Mouse (Mus musculus) kidney, embryonic 14.5 days (tissue): ENCODE measurements around the gene Ropn1. TPM values are rescaled to one million over a fixed set of nuclear protein-coding genes. Genes with fewer than 3 reads are reported as not detected.
"Not testable (repeated sequence)": the region's sequence is repeated elsewhere in the genome, so short reads cannot be mapped to it uniquely, and the experiment has no call there.

Experiments used
- ATAC-seq: fragments of 200-750 bp; cut with Nextera tagmentation; 2 replicates; pipeline ENCODE4 v1.8.0; 2017; ENCODE audit warnings: moderate number of reproducible peaks, mild to moderate bottlenecking, moderate TSS enrichment, moderate library complexity; ENCODE audit not compliant: low FRiP score, low TSS enrichment
- H3K27ac ChIP-seq: fragments of 300-500 bp; sonication (generic); 2 replicates; pipeline ENCODE4 v1.5.1; 2014; ENCODE audit warnings: low read depth, mild to moderate bottlenecking, low read length, moderate library complexity, mixed read lengths
- H3K27me3 ChIP-seq: fragments of 300-500 bp; sonication (generic); 2 replicates; pipeline ENCODE4 v1.6.1; 2014; ENCODE audit warnings: mild to moderate bottlenecking, low read length; ENCODE audit not compliant: control insufficient read depth, insufficient read depth
- H3K36me3 ChIP-seq: fragments of 300-500 bp; sonication (generic); 2 replicates; pipeline ENCODE4 v1.6.1; 2014; ENCODE audit warnings: low read length, mixed read lengths; ENCODE audit not compliant: control insufficient read depth, insufficient read depth
- H3K4me1 ChIP-seq: fragments of 300-500 bp; sonication (generic); 2 replicates; pipeline ENCODE4 v1.6.1; 2014; ENCODE audit warnings: low read length, mixed read lengths; ENCODE audit not compliant: control insufficient read depth, insufficient read depth
- H3K4me2 ChIP-seq: fragments of 300-500 bp; sonication (generic); replicated peaks from 2 replicates; pipeline ENCODE4 v1.6.1; 2014; ENCODE audit warnings: low read depth, mild to moderate bottlenecking, low read length
- H3K4me3 ChIP-seq: fragments of 300-500 bp; sonication (generic); 2 replicates; pipeline ENCODE4 v1.5.1; 2014; ENCODE audit warnings: mild to moderate bottlenecking, low read length
- H3K9ac ChIP-seq: fragments of 300-500 bp; sonication (generic); 2 replicates; pipeline ENCODE4 v1.6.1; 2014; ENCODE audit warnings: low read depth, mild to moderate bottlenecking, low read length, moderate library complexity
- H3K9me3 ChIP-seq: fragments of 300-500 bp; sonication (generic); 2 replicates; pipeline ENCODE4 v1.6.1; 2016; ENCODE audit warnings: low read length; ENCODE audit not compliant: control insufficient read depth
- WGBS: fragments of 180-500 bp; shearing (Covaris S2); extraction: QIAGEN DNeasy Blood & Tissue Kit; methylation state at CpG from one replicate; pipeline ENCODE4 v1.1.7; 2014; 5-methylcytosine and 5-hydroxymethylcytosine counted together
- polyA plus RNA-seq: library from polyadenylated mRNA; unstranded; fragments of >200 nt; fragmentation: Nextera tagmentation; extraction: Ambion mirVana; gene quantifications from 2 replicates; pipeline ENCODE4 v1.2.1, GENCODE M21; 2014

Gene Ropn1
- polyA plus RNA-seq, 1 experiment from 2014 or later = not detected

- ATAC-seq = no peak
- WGBS = 74% methylated on average over 3 of the region's 3 CpGs
- Histone ChIP-seq H3K4me1 (no peaks in the 10 kb centered on the region), H3K9me3 (no peaks in the 10 kb centered on the region), H3K9ac (no peak overlapping the region), H3K4me3 (no peak overlapping the region), H3K27me3 (no peaks in the 10 kb centered on the region), H3K4me2 (no peak overlapping the region), H3K36me3 (no peaks in the 10 kb centered on the region), H3K27ac (no peak overlapping the region)
Measured at GRCm38 (mm10) chr16:34635557-34635956, 14.2 kb upstream of the Ropn1 start.

GRCm38 (mm10) chr16:34643511-34644259, 6.0 kb upstream of the Ropn1 start:
- Histone ChIP-seq H3K4me3 (no peak overlapping the region), H3K4me2 (no peak overlapping the region), H3K27ac (no peak overlapping the region), H3K9ac (no peak overlapping the region), H3K9me3 (no peaks in the 10 kb centered on the region), H3K27me3 (no peaks in the 10 kb centered on the region), H3K4me1 (no peaks in the 10 kb centered on the region), H3K36me3 (no peaks in the 10 kb centered on the region)
- WGBS = 54% methylated on average over 8 of the region's 8 CpGs
- no peak for ATAC-seq

- 89% methylated on average over 5 of the region's 5 CpGs for WGBS
- no peaks in the 10 kb centered on the region for H3K9me3 ChIP-seq
- H3K27me3 ChIP-seq = no peaks in the 10 kb centered on the region
- no peak overlapping the region for H3K4me2 ChIP-seq
- no peak overlapping the region for H3K27ac ChIP-seq
- H3K9ac ChIP-seq = no peak overlapping the region
- H3K4me3 ChIP-seq = no peak overlapping the region
- H3K4me1 ChIP-seq = no peaks in the 10 kb centered on the region
- ATAC-seq = no peak
- H3K36me3 ChIP-seq = no peaks in the 10 kb centered on the region
Measured at GRCm38 (mm10) chr16:34653023-34653422, 3.3 kb downstream of the Ropn1 start.

- H3K9me3 ChIP-seq, H3K9ac ChIP-seq, H3K27ac ChIP-seq, H3K36me3 ChIP-seq, H3K27me3 ChIP-seq, H3K4me1 ChIP-seq: not testable (repeated sequence)
- peak overlapping the region; percentile 56 for H3K4me2 ChIP-seq
- WGBS = 2% methylated on average over 16 of the region's 16 CpGs
- peak; percentile 43; the same call in 1 of the 2 replicates for ATAC-seq
- peak overlapping the region; percentile 32; the same call in 1 of the 2 replicates for H3K4me3 ChIP-seq
Measured at GRCm38 (mm10) chr16:34657566-34657965, 7.8 kb downstream of the Ropn1 start.

GRCm38 (mm10) chr16:34657983-34658382, 8.3 kb downstream of the Ropn1 start:
- Histone ChIP-seq H3K4me3 (peak overlapping the region; percentile 32; the same call in 1 of the 2 replicates), H3K36me3 (no peaks in the 10 kb centered on the region), H3K9ac (no peak overlapping the region), H3K9me3 (no peaks in the 10 kb centered on the region), H3K27me3 (no peaks in the 10 kb centered on the region), H3K4me2 (peak overlapping the region; percentile 56), H3K27ac (no peak overlapping the region), H3K4me1 (no peaks in the 10 kb centered on the region)
- 28% methylated on average over 5 of the region's 5 CpGs for WGBS
- no peak for ATAC-seq

GRCm38 (mm10) chr16:34658388-34658787, 8.7 kb downstream of the Ropn1 start:
- 38% methylated on average over 11 of the region's 11 CpGs for WGBS
- Histone ChIP-seq H3K9ac (no peak overlapping the region), H3K27ac (no peak overlapping the region), H3K27me3 (no peaks in the 10 kb centered on the region), H3K4me1 (no peaks in the 10 kb centered on the region), H3K4me3 (no peak overlapping the region; the same call in 1 of the 2 replicates), H3K4me2 (peak overlapping the region; percentile 56), H3K9me3 (no peaks in the 10 kb centered on the region), H3K36me3 (no peaks in the 10 kb centered on the region)
- no peak for ATAC-seq

GRCm38 (mm10) chr16:34664553-34664952, 14.8 kb downstream of the Ropn1 start:
- Histone ChIP-seq H3K4me1 (peaks cover 4% of the 10 kb centered on the region; the same call in 1 of the 2 replicates), H3K9ac (no peak overlapping the region), H3K27ac (no peak overlapping the region), H3K36me3 (no peaks in the 10 kb centered on the region), H3K4me2 (no peak overlapping the region), H3K4me3 (no peak overlapping the region), H3K9me3 (no peaks in the 10 kb centered on the region), H3K27me3 (0 out of 2 replicates have a peak, but pooled peaks cover 3% of the 10 kb centered on the region)
- WGBS = 87% methylated on average over 3 of the region's 3 CpGs
- no peak for ATAC-seq

- Histone ChIP-seq H3K9ac (no peak overlapping the region), H3K27me3 (0 out of 2 replicates have a peak, but pooled peaks cover 3% of the 10 kb centered on the region), H3K27ac (no peak overlapping the region), H3K9me3 (no peaks in the 10 kb centered on the region), H3K36me3 (no peaks in the 10 kb centered on the region), H3K4me2 (peak overlapping the region; percentile 40), H3K4me1 (peaks cover 4% of the 10 kb centered on the region; the same call in 1 of the 2 replicates), H3K4me3 (peak overlapping the region; percentile 17; the same call in 1 of the 2 replicates)
- peak; percentile 61; the same call in 1 of the 2 replicates for ATAC-seq
- 7% methylated on average over 20 of the region's 20 CpGs for WGBS
Measured at GRCm38 (mm10) chr16:34667031-34667726, 17.5 kb downstream of the Ropn1 start.

- 0 out of 2 replicates have a peak, but pooled peaks cover 3% of the 10 kb centered on the region for H3K27me3 ChIP-seq
- H3K4me3 ChIP-seq = no peak overlapping the region
- WGBS = 82% methylated on average over 9 of the region's 9 CpGs
- no peak overlapping the region for H3K4me2 ChIP-seq
- no peak overlapping the region for H3K27ac ChIP-seq
- H3K4me1 ChIP-seq = peaks cover 4% of the 10 kb centered on the region; the same call in 1 of the 2 replicates
- H3K9ac ChIP-seq = no peak overlapping the region
- H3K36me3 ChIP-seq = no peaks in the 10 kb centered on the region
- no peaks in the 10 kb centered on the region for H3K9me3 ChIP-seq
- ATAC-seq = no peak
Measured at GRCm38 (mm10) chr16:34668341-34668740, 18.6 kb downstream of the Ropn1 start.
